Mouse (Mus musculus) NIH3T3 (cell line): ENCODE measurements around the gene Mapk8ip2.
A peak's percentile ranks its signal among the peaks of the same experiment; 100 is the strongest.
"Not testable (repeated sequence)": the region's sequence is repeated elsewhere in the genome, so short reads cannot be mapped to it uniquely, and the experiment has no call there.

Source experiments
- DNase-seq: peaks from one replicate; pipeline ENCODE4 v3.0.0-alpha.2; 2012; ENCODE audit warnings: low read depth

Mapk8ip2 gene

GRCm38 (mm10) chr15:89453865-89454478 is at the start of gene Mapk8ip2:
TSS of gene Mapk8ip2 (plus strand) at chr15:89453913.
- DNase-seq: no peak

DNA sequence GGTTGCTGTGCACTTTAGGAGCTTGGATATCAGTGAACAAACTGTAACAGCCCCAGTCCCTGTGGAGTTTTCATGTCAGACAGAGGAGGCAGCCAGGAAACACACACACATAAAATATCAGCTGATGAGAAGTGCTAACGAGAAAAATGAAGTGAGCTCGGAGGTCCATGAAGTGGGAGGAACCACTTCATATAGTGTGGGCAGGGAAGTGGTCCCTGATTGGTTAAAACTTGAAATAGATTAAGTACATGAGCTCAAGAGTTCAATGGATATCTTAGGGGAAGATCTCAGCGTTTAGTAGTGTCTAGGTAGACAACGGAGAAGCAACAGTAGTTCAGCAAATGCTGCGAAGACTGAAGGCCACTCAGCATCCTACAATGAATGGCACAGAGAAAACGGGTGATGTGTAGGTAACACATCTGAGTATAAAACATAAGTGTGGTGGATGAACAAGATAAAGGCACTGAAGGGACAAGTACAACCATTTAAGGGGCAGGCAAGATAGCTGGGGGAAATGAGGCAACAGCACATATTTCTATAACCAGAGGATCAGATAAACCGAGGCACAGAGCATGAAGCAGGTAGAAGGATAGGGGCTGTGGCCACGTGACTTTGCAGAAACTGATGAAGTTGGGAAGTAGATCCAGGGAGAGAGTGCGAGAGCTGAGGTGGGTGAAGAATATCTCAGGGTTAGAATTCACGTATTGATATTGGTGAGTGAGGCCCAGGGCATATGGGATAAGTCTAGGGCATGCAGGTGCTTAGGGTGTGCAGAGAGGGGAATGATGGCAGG is 48.7 kb upstream of the Mapk8ip2 start:
- no peak for DNase-seq

DNA sequence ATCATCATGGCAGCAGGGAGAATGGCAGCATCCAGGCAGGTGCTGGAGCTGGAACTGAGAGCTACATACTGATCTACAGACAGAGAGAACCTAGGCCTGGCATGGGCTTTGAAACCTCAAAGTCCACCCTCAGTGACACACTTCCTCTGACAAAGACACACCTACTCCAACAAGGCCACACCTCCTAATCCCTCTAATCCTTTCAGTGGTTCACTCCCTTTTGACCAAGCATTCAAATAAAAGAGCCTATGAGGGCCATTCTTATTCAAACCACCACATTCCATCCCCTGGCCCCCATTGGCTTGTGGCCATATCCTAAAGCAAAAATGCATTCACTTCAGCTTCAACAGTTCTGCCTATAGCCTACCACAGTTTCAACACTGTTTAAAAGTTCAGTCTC is 47.0 kb upstream of the Mapk8ip2 start:
- DNase-seq: no peak

GRCm38 (mm10) chr15:89410118-89410517 is 43.6 kb upstream of the Mapk8ip2 start, which contains the start of gene Syce3:
TSS of gene Syce3 (minus strand) at chr15:89410503.
- no peak for DNase-seq

DNA sequence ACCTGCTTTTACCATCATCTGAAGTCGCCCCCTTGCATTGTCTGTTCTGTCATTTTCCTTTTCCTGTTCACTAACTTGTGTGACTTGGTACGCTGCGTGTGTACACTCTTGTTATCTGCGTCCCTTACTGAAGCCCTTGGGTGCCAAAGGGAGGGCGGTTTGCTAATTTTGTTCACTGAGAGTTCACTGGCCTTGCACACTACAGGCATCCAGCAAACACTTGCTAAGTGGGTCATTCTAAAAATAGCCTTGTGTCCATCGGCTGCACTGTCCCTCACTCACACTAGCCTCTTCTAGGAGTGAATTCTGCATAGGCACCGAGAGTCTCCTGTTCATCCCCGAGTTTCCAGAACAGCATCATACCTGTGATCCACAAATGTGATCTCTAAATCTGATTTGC is 38.4 kb upstream of the Mapk8ip2 start:
- no peak for DNase-seq

GRCm38 (mm10) chr15:89421938-89422337 is 31.8 kb upstream of the Mapk8ip2 start:
- no peak for DNase-seq

DNA sequence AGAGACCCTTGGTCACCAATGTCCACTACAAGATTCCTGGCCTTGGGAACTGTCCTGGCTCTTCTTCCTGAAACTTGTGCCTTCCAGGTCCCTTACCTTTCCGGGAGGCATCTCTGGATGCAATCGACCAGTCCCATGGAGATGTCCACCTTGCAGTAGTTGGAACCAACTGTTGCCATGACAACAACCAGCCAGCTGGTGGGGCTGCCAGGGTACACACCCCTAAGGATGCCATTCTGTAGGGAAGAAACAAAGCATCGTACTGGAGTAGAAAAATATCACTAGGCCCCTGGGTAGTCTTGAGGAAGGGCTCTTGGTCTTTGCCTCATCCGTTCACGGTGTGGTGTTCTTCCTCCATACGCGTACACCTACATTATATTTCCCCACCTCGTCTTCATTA is 29.1 kb upstream of the Mapk8ip2 start:
- no peak for DNase-seq

DNA sequence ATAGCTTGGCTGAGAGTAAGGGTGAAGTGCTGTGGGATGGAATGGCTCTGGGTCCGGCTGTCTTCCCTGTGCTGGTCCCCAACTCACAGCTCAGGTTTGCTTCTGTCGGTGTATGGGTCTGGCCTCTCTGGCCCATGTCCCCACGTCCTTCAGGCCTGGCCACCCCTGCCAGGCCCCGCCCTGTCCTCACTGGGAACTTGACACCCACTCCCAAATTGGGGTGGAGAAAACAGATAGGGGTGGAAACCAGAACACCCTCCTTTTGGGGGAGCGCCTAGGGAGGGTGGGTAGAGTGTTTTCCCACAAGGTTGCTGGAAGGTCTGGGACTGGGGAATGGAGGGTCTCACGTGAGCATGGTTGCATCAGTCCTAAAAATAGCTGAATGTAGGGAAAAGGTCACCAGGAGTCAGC is 28.0 kb upstream of the Mapk8ip2 start, which contains the start of gene Cpt1b:
TSS of gene Cpt1b (minus strand) at position 153 of the 411 bp plus-strand sequence.
- DNase-seq: no peak

DNA sequence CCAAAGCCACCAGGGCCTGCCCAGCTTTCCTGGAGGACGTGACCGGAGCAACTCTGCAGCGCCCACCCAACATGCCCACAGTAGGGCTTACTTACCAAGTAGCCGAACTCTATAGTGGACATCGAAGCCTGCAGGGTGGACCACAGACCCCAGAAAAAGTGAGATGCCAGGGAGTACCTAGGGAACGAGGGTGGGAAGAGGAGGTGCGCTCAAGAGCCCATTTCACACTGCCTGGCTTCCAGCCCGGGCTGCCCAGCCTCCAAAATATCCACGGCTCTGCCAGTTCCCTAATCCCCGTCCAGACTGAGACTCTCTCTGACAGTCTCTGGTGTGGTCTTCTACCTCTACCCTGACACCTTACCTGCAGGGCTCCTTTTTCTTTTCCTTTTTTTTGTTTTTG is 27.0 kb upstream of the Mapk8ip2 start:
- DNase-seq: no peak

- DNase-seq: no peak
Measured at GRCm38 (mm10) chr15:89428136-89428790, 25.4 kb upstream of the Mapk8ip2 start.

- no peak for DNase-seq
Measured at GRCm38 (mm10) chr15:89428821-89429351, 24.8 kb upstream of the Mapk8ip2 start.

DNA sequence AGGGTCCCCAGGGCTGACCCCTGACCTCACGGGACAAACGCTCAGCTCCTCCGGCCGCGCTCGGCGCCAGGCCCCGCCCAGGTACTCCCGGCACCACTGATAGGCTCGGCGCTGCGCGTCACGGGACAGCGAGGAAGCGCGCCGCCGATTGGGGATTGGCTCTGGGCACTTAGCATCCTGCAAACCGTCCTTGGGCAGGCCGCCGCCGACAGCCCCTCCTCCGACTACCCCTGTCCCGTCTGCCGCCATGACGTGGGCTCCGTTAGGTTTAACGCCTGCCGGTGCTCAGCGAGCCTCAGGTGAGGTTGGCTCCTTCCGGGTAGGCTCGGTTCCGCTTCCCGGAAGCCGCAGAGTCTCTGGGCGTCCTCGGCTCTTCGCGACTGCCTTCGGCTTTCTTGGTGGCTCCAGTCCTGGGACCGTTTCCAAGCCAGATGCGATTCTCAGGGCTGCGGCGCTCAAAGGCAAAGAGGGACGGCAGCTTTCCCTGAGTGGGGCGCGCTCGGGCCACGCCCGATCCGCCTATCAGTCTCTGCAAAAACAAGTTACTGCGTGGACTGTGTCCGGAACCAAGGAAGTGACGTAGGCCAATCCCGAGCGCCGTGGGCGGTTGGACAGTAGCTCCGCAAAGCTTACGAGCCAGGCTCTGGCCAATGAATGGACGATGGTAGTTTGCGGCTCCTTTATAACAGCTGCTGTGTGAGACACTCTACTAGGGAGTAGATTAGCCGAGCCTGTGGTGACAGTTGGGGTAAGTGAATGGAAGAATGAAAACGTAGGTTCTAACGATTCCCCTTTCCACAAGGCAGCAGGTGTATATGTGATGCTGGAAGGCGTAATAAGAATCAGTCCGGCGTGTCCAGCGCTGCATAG is 24.1 kb upstream of the Mapk8ip2 start, which contains the start of the genes C730034F03Rik, Gm44502 and Chkb:
TSS of gene C730034F03Rik (plus strand) at position 238 of the 870 bp plus-strand sequence.
TSS of gene Gm44502 (minus strand) at position 345 of the 870 bp plus-strand sequence.
TSS of gene Chkb (minus strand) at position 557 of the 870 bp plus-strand sequence.
- peak; percentile 97 for DNase-seq

DNA sequence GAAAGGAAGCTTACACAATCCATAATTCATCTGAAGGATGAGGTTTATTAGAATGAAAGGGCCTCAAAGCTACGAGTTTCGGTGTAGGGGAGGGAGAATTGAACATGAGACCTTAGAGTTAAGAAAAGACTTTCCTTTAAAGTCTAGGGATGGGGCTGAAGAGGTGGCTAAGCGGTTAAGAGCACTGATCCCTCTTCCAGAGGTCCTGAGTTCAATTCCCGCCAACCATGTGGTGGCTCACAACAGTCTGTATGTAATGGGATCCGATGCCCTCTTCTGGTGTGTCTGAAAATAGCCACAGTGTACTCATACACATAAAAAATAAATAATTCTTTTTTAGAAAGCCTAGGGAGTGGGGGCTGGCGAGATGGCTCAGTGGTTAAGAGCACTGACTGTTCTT is 23.4 kb upstream of the Mapk8ip2 start:
- DNase-seq: peak; percentile 41

DNA sequence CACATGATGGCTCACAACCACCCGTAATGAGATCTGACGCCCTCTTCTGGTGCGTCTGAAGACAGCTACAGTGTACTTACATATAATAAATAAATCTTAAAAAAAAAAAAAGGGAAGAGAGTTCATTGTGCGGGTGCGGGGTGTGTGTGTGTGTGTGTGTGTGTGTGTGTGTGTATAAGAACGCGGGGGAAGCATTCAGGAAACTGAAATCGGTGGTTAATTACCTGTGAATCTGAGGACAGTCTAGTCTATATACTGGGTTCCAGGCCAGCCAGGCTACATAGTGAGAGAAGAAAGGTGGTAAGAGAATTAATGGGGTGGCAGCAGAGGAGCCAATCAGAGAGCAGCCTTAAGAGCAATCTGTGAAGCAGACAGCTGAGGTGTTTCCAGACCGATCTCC is 22.9 kb upstream of the Mapk8ip2 start:
- not testable (repeated sequence) for DNase-seq

- DNase-seq: no peak
Measured at GRCm38 (mm10) chr15:89431271-89431670, 22.4 kb upstream of the Mapk8ip2 start.

DNA sequence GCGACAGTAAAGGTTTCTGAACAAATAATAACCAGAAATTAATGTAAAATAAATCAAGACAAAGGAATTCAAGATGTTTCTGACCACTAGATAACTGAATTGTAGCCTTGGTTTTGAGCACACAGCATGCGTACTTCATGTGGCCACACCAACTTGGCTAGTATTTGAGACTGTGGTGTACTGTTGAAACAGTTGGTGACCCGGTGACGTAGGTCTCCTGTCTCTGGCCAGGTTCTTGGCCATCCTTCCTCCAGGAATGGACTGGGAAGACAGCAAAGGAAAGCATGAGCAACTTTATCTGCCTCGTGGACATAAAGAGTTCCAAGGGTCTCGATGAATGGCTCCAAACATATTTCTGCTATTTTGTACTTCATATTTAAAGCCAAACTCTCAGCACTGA is 21.9 kb upstream of the Mapk8ip2 start:
- no peak for DNase-seq

DNA sequence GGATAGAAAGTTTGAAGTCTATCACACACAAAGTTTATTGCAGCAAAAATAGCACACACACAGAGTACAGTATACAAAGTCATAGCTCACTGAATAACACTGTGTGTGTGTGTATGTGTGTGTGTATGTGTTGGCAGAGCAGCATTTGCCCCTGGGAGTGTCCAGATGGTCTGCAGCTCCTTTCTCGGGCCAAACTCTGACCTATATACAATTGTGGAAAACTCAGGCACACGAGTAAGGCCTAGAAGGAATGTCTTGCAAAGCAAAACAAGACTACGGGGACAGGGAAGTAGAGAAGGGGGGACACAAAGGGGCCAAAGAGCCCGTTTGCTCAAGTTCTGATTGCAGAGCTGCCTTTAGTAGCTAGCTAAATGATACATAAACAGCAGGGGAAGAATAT is 20.8 kb upstream of the Mapk8ip2 start:
- no peak for DNase-seq

DNA sequence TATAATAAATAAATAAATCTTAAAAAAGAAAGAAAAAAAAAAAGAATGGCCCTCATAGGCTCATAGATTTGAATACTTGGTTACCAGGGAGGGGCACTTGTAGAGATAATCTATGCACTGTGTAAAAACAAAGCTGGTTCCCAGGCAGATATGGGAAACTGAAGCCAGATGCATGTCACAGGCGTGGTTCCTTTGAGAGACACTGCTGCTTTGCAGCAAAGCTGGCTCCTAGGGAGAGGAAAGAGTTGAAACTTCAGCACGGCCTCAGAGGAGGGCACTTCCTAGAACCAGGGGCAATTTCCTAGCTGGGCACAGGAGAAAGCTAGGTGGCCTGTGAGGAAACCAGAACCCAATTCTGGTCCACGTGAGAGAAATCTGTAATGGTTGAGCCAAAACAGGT is 19.6 kb upstream of the Mapk8ip2 start:
- no peak for DNase-seq

- no peak for DNase-seq
Measured at GRCm38 (mm10) chr15:89435878-89436277, 17.8 kb upstream of the Mapk8ip2 start.

- peak; percentile 56 for DNase-seq
Measured at GRCm38 (mm10) chr15:89442486-89443070, 11.1 kb upstream of the Mapk8ip2 start.
